Mouse (Mus musculus) thymus, postnatal 25 days (tissue): ENCODE measurements around the gene Pfkl.
A peak's percentile ranks its signal among the peaks of the same experiment; 100 is the strongest.
"Not testable (repeated sequence)": the region's sequence is repeated elsewhere in the genome, so short reads cannot be mapped to it uniquely, and the experiment has no call there.

Source experiments
- DNase-seq: peaks from one replicate; pipeline ENCODE4 v3.0.0; 2022

The Pfkl gene

DNA sequence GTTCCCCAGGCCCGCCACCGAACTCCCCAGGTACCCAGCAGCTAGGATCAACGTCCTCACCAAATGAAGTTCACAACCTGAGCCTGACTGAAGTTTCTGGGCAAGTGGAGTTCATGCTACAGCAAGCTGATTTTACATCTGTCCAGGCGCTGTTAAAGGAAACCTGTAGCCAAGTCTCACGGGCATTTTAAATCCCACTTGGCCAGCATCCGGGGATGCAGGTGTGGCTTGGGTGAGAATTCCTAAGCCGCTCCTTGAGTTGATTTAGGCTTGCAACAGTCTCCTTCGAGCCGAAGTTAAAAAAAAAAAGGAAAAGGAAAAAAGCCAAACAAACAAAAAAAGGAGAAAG is at the start of gene Pfkl:
Gene Pfkl, minus strand, starts transcription at position 139 of the 349 bp plus-strand sequence.
- DNase-seq, result no peak

- no peak for DNase-seq
These were observed 47.2 kb upstream of the Pfkl start for GRCm38 (mm10) chr10:78057056-78057455.

GRCm38 (mm10) chr10:78054633-78055565 is 45.0 kb upstream of the Pfkl start:
- no peak for DNase-seq

GRCm38 (mm10) chr10:78049519-78050035 is 39.7 kb upstream of the Pfkl start:
- DNase-seq, result no peak

- no peak for DNase-seq
These were observed 38.3 kb upstream of the Pfkl start for GRCm38 (mm10) chr10:78048061-78048730.

- DNase-seq, result no peak
These were observed 36.5 kb upstream of the Pfkl start for GRCm38 (mm10) chr10:78046388-78046787.

DNA sequence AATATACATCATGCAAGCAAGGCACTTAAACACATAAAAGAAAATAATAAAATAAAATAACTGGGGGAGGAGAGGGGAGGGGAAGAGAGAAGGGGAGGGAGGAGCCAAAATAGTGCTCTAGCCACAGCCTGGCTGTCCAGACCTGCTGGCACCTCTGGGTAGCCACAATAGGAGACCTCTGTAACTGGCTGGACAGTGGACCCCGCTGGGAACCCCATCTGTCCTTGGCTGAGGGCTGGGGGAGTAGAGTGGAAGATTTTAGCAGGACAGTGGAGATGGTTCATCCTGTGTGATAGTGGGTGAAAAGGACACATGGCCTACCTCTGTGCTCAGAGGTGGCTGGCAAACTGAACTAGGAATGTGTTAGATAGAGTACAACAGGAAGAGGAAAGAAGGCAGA is 34.6 kb upstream of the Pfkl start:
- no peak for DNase-seq

DNA sequence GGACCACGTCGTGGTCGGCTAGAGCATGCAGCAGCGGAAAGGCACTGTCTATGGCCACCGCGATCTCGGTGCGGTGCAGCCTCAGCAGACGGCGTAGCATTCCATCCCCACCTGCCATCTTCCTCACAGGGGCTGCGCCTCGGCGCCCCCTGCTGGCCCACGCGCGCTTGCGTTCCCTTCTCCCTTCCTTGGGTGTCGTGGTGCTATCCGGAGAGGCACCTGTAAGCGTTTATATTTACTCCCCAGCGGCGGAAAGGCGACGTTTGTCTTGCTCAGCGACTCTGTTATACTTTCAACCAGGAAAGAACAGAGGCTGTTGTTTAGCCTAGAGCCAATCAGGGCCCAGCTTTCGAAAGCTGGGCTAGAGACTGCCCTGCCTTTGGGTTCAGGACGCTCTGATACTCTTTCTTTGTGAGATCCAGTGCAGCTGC is 33.5 kb upstream of the Pfkl start, which contains the start of gene Aire:
Gene Aire, minus strand, starts transcription at position 205 of the 431 bp plus-strand sequence.
- peak; percentile 86 for DNase-seq

DNA sequence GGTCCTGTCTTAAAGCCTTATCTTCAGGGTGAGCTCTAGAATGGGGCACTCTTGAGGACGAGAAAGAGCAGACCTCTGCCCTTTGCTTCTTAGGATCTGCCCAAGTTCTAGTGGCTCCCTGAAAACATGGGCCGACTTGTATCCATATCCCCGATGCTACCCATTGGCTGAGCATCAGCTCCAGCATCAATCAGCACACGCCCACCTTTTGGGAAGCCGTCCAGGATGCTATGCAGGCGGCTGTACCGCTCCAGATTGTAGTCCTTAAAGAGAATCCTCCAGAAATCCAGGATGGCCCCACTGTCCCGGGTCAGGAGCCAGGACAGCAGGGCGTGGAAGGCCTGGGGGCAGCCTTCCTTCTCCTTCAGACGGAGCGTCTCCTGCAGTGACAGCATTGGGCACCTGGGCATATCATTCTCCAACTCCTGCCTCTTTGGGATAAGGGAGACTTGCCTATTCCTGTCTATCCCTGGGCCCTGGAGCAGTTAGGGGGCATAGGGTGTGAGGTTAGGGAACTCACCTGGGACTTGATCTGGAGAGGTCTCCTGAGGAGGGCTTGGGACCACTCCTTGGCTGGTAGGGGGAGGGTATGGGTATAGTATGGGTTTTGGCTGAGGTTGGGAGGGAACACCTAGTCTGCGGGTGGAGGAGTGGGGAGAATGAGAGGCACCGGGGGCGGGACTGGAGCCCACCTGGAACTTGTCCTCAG is 33.0 kb upstream of the Pfkl start:
- no peak for DNase-seq

- DNase-seq, result no peak
These were observed 32.2 kb upstream of the Pfkl start for GRCm38 (mm10) chr10:78042096-78042495.

DNA sequence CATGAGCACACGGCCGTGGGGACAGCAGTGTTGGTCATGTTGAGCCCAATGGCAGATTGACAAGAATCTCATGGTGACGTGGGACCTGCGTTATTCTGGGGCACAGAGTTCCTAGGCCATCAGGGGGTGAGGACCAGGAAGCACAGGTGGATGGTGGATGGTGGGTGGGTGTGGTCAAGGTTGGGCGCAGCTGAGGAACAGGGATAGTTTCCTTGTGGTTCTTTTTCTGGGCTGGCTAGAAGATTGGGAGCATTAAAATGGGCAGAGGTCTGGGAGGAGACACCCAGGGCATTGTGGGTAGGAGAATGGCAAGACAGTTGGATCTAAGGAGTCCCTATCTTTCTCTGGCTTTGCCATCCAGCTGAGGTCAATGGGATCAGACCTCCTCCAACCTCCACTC is 31.8 kb upstream of the Pfkl start, which contains the start of gene Dnmt3l:
Gene Dnmt3l, plus strand, starts transcription at position 301 of the 400 bp plus-strand sequence.
- no peak for DNase-seq

DNA sequence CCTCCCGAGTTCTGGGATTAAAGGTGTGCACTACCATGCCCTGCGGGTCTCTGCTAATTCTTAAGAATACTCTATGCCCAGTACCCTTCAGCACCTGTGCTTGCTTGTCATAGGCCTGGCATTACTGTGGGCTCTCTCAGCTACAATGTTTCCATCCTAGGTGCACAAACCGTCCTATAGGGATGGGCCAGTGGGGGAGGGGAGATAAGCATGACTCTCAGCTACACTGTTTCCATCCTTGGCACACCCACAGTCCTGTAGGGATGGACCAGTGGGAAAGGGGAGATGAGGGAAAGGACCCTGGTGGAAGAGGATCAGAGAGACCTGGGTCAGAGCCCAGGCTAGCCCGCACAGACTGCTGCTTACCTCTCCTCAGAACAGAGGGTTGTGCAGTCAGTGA is 27.3 kb upstream of the Pfkl start:
- no peak for DNase-seq

DNA sequence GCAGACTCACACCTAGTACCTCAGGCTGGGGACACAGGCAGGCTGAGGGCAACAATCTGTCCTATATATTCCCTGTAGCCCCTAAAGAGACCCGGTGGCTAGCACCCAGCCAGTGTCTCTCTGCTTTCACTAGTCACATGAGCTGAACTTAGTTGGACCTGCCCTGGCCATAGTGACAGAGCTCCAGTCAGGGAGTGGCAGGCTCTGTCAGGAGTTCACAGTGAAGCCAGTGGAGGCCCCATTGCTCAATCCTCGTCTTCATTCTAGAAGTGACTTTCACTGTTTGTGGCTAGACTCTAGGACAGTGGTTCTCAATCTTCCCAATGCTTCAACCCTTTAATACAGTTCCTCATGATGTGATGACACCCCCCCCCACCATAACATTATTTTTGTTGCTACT is 22.1 kb upstream of the Pfkl start:
- no peak for DNase-seq

DNA sequence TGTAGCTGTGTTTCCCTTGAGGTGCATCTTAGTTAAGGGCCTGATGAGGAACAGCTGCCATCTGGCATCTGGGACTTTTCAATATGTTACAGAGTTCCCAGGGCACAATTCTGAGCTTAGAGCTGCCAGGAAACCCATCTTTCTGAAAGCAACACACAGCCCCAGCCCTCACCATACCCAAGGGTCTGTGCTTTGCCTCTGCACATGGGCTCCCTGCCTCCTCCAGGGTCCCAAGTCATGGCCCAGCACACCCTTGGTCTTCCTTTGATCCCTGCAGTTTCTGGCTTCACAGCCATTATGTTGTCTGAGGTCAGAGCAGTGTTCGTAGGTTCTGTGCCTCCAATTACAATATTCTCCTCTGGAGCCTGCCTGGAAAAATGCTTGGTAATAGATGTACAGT is 19.2 kb upstream of the Pfkl start:
- no peak for DNase-seq

DNA sequence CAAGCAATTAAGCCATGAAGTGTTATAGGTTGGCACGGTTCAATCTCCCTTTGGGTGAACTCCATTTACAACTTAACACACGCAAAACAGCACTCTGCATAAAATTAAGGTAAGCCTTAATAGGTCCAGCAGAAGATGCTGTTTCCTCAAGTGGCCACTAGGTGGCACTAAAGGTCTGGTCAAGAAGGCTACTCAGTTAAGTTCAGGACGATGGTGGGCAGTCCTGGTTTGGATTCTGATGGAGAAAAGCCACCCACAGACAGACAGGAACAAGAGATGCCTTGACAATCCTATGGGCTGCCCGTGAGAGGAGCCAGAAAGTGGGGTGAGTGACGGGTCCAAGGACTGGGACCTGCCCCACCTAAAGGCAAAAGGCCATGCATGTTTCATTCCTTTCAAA is 18.2 kb upstream of the Pfkl start:
- peak; percentile 64 for DNase-seq

- DNase-seq, result not testable (repeated sequence)
These were observed 15.6 kb upstream of the Pfkl start for GRCm38 (mm10) chr10:78025453-78025852.

DNA sequence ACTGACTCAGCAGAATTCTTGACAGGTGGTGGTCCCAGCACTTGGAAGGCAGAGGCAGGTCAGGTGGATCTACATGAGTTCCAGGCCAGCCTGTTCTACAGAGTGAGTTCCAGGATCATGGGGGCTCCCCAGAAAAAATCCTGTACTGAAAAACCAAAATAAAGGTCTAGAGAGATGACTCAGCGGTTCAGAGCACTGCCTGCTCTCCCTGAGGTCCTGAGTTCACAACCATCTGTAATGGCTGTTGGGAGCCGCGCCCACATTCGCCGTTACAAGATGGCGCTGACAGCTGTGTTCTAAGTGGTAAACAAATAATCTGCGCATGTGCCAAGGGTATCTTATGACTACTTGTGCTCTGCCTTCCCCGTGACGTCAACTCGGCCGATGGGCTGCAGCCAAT is 10.1 kb upstream of the Pfkl start:
- DNase-seq, result not testable (repeated sequence)

- no peak for DNase-seq
These were observed 9.4 kb upstream of the Pfkl start for GRCm38 (mm10) chr10:78019291-78019690.

GRCm38 (mm10) chr10:78018797-78019203 is 8.9 kb upstream of the Pfkl start:
- peak; percentile 69 for DNase-seq

- DNase-seq, result no peak
These were observed 6.5 kb upstream of the Pfkl start for GRCm38 (mm10) chr10:78016366-78016765.

- no peak for DNase-seq
These were observed 5.6 kb upstream of the Pfkl start for GRCm38 (mm10) chr10:78015489-78015888.

DNA sequence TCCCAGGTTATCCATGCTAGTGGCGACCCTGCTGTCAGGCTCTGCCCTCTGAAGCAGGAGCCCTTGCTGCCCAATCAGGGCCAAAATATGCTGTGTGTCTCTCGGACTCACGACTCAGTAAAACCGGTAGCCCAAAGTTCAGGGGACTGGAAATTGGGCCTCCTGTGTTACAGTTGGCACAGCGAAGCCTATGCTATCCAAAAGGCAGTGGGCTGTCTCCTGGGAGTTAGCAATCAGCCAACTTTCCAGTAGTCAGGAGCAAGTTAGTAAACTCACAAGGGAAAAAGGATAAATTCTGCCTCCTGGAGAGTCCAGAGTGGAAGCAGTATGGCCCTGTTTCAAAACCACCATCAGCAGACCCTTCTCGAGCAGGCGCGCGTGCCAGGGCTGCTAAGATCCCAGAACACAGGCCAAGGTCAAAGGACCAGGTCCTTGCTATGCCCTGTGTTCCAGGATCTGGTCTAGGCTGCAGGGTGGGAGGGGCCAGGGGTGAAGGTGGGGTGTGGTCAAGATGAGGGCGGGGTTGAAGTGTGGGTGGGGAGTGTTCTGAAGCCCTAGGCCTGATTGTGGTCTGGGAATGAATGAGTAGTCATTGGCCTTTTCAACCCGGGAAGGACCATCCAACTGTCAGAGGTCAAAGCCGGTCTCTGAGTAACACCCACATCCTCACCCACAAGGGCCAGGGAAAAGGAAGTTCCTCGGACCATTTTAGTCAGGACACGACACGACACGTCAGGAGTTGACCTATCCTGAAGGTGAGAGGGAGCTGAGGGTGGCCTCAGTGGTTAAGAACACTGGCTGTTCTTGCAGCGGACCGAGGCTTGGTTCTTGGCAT is 3.0 kb upstream of the Pfkl start:
- DNase-seq, result no peak
